20 mouse cellular contexts compared by ENCODE assay signal in genomic region chr11:100561748-100562147, GRCm38 (mm10).
"Had no signal": no experiment of that assay in that cellular context is flagged by ENCODE, and none has a peak within 500 bp of the region (broad histone marks: within the 10 kb centered on the region; RNA-seq: fewer than 3 reads in every experiment).

No protein-coding gene starts in this region.

- H3K4me3 ChIP-seq: limb, embryonic 12.5 days; limb, embryonic 15.5 days; midbrain, embryonic 10.5 days; neural tube, embryonic 12.5 days had no signal

- H3K36me3 ChIP-seq: limb, embryonic 12.5 days; limb, embryonic 15.5 days; midbrain, embryonic 10.5 days; neural tube, embryonic 12.5 days had no signal

- H3K4me2 ChIP-seq: limb, embryonic 12.5 days; limb, embryonic 15.5 days; liver, embryonic 11.5 days; lung, embryonic 14.5 days; neural tube, embryonic 12.5 days had no signal

- DNase-seq: kidney, adult 18-20 months; kidney, adult 9 months; kidney, postnatal 14 days; kidney, postnatal 4 days; left cerebral cortex, postnatal 4 days; liver, postnatal 0 days; lung, embryonic 14.5 days; midbrain, embryonic 14.5 days; thymus, adult 2 months; thymus, postnatal 14 days; thymus, postnatal 4 days had no signal

- H3K9ac ChIP-seq: limb, embryonic 12.5 days; limb, embryonic 15.5 days; liver, embryonic 14.5 days; liver, postnatal 0 days; lung, embryonic 14.5 days; neural tube, embryonic 12.5 days had no signal

- H3K27ac ChIP-seq: limb, embryonic 12.5 days; limb, embryonic 15.5 days; liver, embryonic 14.5 days; macrophage; midbrain, embryonic 10.5 days; neural tube, embryonic 12.5 days; stomach, postnatal 0 days had no signal

- ATAC-seq: liver, postnatal 0 days; lung, postnatal 0 days had no signal

- H3K27me3 ChIP-seq: limb, embryonic 12.5 days; limb, embryonic 15.5 days; neural tube, embryonic 12.5 days had no signal

- H3K9me3 ChIP-seq: limb, embryonic 12.5 days; limb, embryonic 15.5 days; midbrain, embryonic 10.5 days; neural tube, embryonic 12.5 days had no signal

- H3K4me1 ChIP-seq: limb, embryonic 12.5 days; limb, embryonic 15.5 days; neural tube, embryonic 12.5 days had no signal
